Mouse (Mus musculus) yolk sac, embryonic 10.5 days (tissue): ENCODE measurements around the gene Akap2.

Source experiments
- DNase-seq: peaks from one replicate; pipeline ENCODE4 v3.0.0-alpha.2; 2017; ENCODE audit warnings: low spot score

The Akap2 gene

DNA sequence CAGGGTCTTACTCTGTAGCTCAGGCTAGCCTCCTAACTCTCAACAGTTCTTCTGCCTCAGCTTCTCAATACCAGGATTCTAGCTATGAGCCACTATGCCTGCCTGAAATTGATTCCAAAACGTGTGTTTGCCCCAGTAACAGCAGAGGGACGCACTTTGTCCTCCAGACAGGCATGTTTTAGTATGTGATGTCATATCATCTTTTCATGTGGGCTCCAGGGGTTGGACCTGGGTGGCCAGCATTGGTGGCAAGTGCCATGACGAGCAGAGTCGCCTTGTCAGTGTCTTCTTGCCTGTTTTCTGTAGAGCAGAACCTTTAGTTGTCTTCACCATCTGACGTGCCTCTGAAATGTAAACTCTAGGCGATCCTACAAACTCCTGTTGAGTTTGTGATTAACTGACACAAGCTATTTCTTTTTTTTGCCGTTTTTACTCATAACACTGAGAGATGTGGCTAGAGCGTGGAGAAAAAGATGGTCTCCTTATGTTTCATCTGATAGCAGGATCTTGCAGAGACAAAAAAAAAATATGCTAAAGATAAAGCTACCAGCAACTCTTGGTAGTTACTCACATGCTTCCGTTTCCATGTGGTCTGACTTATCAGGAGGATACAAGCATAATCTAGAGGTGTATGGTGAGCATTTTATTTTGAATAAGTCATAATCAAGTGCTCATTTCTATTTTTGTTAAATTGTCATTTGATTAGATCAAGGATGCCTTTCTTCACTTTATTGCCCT lies 80.3 kb downstream of the Akap2 start:
- no peak for DNase-seq

DNA sequence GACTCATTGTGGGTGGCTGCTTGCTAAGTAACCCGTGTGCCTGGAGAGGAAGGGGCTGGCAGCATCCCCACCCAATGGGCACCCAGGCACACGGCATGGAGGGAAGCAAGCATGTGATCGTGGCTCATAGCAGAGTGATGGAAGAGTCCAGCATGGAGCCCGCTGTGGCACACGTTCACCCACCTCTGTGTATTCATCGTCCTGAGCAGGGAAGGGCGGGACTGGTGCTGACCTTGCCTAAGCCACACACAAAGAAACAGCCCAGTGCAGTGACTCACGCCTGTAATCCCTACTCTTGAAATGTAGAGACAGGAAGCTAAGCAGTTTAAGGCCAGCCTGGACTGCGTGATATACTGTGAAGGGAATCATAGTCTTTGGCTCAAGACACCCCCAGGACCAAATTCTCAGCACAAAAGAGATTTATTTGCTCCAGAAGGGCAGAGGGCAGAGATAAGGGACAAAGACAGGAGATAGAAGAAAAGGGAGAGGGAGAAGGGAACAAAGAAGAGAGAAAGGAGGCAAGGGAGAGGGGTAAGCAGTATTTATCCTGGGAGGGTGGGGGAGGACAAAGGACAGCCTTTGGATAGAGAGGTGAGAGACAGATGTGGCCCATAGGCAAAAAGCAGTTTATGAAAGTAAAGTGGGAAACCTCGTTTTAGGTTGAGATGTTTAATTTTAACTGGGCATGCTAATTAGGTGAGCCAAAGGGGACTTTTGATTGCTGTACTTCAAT lies 81.0 kb downstream of the Akap2 start:
- peak; percentile 71 for DNase-seq

DNA sequence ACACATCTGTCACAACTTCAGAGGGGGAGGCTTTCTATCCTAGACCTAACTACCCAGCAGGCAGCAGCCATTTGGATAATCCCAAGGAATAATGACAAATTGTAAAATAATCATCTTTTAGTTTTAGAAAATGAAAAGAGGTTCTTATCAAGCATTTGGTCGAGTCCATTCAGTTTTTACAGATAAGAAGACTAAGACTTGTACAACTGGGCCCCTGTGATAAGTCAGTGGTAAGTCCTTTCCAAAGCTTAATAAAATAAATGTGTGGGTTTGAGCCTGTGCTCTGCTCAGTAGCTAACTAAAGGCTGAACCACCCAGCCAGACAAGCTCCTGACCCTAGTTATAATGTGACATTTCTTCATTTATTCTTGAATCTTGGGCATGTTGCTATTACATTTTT lies 81.8 kb downstream of the Akap2 start:
- DNase-seq: no peak

DNA sequence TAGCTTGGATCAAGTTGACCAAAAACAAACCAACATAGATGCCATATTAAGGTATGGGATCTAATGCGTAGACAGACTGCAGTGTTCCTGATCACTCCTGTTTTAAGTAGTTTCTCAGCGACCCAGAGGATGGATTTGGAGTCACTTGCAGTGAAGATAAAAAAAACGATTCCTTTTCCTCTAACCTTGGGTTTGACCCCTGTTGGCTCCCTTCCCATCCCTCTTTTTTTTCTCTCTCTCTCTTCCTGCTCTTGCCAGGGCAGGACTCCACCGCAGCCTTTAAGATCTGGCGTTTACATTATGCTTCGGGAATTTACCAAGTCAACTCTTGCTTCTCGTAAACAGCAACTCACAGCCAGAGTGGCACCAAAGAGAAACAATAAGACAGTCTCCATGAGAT lies 83.8 kb downstream of the Akap2 start:
- no peak for DNase-seq

DNA sequence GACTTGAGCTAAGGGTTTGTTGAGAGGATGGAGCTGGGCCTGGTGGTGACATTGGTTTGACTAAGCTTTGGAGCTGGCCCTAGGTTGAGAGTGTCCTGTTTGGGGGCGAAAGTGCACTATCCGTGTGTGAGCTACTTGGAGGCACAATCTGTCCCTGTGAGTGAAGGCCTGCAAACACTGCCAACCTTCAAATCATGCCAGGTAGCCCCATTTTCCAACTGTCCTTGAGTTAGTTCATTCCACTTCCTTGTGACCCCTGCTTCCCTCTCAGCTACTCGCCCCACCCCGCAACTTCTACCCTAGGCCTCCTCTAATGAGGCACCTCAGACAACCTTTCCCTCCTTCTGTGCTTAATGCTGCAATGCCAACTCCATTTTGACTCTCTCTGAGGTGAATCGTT lies 84.5 kb downstream of the Akap2 start:
- DNase-seq: no peak

DNA sequence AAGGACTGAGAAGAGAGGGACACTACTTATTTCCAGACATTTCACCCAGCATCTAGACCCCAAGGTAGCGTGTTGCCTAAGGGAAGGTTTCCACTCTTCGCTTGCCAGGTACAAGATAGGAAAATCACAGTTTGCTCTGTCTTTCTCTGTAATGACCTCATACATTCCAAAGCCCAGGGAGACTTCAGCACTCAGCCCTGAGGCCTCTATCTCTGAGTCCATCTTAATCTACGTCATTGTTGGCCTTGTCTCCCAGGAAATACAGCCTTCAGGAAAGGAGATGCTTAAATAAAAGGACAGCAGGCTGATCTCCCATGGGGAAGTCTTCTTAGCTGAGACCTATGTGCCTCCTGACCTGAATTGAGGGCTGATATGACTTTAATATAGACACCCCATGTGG lies 85.0 kb downstream of the Akap2 start:
- DNase-seq: no peak

DNA sequence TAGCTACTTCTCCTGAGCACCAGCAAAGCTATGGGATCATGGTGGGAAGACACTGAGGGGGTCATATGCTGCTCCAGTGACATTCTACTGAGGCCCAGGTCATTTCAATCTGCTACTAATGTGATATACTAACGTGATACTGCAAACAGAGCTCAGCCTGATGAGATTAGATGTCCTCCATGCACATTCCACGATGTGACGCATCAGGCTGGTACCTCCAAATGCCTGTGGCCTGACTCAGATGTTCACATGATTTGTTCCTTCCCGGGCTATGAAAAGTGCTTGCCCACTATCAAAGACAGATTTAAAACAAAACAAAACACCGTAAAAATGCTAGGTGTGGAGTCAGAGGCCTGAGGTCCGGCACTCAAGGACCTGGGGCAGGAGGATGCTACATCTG lies 87.4 kb downstream of the Akap2 start:
- no peak for DNase-seq

DNA sequence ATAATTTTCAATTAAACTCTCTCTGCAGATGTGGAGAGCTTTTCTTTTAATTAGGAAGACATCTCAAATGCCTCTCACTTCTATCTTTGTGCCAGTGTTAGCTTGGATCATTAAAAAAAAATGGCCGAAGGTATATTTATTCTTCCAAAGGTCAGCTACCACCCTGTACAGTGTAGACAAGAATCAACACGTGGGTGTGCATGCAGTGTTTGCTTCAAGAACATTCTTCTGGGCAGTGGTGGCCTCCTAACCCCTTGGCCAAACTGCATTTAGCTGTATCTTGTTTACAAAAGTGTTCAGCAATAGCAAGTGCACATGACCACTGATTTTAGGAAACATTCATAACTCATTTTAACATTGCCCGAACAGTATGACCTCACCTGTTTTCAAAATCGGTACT lies 92.0 kb downstream of the Akap2 start:
- no peak for DNase-seq

DNA sequence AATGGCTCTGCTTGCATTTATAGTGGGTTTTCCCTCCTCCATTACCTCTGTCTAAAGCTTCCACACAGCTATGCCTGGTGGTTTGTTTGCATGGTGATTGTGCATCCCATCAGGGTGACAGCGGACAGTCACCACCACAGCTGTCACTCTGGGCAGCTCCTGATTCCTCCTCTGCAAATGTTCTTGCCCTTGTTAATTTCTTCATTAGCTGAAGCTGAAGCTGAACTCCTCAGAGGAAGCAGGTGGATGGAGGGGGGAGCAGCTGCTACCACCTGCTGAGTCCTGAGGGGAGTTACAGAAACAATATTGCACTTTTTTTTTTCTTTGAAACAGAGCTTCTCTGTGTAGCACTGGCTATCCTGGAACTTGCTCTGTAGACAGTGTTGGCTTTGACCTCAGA lies 94.6 kb downstream of the Akap2 start:
- DNase-seq: no peak

DNA sequence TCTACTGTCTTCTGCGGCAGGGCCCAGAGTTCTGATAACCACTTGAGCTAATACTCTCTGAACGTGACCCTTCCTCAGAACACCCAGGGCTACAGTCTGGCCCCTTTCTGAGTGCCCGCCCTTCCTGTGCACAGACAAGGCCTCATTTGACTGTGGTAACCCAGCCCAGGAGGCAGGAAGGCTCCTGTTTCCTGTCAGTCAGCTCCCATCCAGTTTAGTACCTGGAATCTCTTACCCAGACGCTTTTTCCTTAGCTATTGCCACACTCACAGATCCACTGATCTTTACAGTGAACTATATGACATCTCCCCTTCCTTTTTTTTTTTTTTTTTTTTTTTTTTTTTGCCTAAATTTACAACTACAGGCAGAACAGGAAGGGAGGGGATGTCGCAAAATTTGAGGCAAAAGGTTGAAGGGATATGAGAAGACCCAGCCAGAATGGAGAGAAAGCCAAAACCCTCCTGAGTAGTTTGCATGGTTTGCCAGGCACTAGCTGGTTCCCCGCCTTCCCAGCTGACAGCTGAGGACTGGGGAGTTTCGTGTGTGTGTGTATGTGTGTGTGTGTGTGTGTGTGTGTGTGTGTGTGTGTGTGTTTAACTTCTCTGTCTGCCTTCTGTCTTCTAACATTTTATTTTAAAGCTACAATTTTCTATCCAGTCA lies 95.6 kb downstream of the Akap2 start:
- no peak for DNase-seq

DNA sequence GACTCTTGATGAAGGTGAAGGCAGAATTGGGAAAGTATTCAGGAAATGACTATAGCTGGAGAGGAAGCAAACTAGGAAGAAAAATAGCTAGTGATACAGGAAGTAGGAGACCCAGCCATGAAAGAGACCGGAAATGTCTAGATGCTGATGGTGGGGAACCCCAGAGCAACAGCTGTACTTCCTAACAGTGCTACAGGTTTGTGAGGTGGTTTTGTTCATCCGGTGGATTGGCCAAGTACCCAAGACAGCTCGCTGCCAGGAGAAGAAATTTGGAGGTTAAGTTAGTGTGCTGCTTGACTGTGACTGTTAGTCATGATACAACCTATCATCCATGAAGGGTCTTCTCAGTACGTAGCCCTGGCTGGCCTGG lies 96.1 kb downstream of the Akap2 start:
- no peak for DNase-seq

DNA sequence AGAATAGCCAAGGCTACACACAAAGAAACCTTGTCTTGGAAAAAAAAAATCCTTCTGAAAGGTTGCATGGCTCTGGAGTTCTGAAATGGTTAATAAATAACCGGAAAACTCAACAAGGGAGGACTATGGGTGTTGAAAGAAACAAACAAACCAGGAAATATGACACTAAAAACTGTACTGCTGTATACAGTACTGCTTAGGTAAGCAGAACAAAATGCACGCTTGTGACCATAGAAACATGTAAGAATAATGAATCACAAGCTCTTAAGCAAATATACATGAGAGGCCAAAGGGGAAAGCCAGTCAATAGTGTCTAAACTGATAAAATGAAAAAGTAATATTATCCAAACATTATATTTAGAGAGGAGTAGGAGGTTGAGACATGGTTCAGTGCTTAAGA lies 97.9 kb downstream of the Akap2 start:
- no peak for DNase-seq

DNA sequence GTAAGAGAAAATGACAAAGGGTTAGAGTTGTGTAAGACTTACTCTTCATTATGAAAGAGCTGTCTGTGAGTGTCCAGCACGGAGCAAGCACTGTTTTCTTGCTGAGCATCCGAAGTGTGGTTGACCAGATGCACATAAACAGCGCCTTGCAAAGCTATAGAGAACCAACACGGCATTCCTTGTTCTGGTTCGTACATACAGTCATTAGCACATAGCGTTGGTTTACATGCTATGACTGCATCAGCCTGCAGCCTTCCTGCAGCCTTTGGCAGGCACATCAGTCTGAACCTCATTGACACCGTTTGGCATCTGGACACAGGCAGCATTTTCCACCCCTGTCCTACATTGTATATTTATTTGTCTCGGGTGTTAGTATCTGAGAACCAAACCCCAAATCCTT lies 98.7 kb downstream of the Akap2 start:
- DNase-seq: no peak

DNA sequence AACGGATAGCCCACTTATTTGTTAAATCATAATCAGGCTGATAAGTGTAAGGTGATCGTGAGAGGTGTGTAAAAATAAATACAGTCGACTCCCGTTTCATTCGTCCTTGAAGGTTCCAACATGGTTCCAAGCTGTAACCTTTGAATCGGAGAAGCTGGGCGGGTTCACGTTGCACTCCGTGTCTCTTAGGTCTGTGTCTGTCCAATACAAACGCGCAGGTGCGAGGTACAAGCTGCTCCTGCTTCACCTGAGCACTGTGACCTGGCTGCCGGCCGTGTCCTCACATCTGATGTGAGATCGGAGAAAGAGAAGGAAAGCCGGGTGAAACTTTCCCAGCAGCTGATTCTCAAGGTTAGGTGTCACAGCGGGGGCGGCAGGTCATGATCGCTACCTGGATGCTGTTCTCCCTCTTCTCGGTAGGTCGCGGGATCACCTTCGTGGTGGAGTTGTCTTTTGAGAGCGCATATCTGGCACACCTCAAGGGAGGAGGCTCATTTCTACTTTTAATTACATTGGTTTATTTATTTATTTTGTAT lies 103.5 kb downstream of the Akap2 start:
- DNase-seq: no peak

DNA sequence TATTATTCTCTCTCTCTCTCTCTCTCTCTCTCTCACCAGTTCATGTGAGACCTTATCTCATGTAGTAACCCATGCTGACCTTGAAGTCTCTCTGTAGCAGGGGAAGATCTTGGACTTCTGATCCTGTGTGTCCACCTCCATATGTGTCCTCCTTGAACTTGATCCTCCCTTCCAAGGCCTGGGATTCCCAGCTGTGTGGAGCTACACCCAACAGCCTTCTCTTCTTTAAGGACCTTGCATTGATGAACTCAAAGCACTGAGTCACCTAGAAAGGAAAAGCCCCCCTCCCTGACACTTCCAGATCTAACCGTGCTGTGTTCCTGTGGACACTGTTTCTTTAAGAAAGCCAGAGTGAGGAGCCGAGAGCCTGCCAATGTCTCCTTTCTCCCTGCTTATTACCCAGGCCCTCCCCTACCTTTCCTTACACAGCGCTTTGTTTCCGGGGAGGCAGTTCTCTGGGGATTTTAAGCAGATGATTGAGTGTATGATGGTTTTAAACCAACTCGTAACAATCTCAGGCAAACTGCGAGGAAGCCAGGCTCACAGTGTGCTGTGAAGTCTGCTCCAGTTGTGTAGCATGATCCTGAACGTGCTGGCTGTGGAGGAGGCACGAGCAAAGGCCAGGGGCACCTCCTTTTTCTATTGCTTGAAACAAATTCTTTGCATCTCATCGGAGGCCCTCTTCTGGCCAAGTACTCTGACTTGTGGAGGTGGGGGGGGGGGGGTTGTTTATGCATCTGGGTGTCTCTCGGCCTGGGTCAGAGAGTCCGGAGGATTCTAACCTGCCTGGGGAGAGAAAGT lies 104.3 kb downstream of the Akap2 start:
- no peak for DNase-seq

DNA sequence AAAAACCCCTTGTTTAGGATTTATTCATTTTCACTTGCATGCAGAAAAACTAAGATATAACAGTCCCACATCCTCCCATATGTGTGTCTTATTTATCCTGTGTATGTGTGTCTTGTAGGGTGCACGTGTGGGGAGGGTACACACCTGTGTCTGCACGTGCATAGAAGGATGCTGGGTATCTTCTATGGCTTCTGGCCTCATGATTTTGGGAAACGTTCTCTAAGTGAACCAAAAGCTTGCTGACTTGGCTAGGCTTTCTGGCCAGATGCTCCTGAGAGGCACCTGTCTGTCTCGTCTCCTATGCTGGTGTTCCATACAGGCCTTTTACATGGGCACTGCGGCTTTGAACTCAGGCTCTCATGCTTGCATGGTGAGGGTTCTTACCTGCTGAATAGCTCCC lies 105.2 kb downstream of the Akap2 start:
- DNase-seq: no peak

DNA sequence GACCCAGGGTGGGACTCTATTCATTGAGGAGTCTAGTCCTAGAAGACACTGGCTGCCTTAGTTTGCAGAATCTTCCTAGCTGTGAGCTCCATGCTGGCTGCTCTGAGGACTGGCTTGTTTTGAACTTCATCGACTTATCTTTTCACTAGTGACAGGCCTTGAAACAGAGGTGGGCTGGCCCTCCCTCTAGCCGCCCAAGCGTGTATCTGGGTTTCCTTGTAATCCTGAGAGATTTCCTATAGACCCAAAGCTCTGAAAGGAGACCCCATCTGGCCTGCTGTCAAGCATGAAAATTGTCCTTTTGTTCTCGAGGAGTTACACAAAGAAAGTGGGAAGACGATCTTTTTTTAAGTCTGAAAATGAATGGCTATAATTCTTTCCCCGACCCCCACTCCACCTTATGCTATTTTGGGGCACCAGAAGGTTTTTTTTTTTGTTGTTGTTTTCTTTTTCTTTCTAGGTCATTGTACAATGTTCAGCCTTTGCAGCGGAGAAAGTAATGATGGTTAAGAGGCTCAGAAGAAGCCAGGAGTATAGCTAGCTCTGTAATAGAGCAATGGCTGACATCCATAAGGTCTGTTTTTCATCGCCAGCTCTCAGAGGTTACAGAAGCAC lies 107.3 kb downstream of the Akap2 start:
- DNase-seq: no peak

DNA sequence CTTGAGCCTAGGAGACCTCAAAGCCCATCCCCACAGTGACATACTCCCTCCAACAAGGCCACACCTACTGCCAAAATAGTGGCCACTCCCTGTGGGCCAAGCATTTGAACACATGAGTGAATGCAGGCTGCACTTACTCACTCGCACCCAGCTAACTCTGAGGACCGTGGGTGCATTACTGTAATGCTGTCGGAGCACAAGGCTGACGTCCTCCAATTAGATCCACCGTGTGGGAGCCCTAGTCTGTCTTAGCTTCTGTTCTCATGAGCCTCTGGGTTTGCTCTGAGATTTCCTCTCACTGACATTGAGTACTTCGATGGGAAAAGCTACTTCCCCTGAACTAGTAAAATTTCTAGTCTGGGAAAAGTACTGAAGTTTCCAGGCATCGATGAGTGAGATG lies 108.8 kb downstream of the Akap2 start:
- DNase-seq: no peak

DNA sequence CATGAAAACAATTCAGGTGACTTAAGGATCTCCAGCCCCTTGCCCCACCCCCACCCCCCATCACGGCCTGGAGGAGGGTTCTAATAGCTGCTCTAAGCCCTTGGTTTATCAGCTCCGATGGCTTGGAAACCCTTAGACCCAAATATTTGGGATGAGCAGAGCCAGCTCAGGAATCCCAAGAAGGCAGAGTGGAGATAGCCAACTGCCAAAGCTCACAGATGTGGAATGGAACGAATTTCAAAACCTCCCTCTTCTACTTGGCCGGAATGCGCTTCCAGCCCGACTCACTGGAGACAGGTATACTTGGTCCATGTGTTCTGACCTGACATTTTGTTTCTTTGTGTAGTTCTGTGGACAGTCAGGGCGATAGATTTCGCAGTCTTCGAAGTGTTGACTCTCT lies 111.7 kb downstream of the Akap2 start:
- DNase-seq: peak; percentile 53

DNA sequence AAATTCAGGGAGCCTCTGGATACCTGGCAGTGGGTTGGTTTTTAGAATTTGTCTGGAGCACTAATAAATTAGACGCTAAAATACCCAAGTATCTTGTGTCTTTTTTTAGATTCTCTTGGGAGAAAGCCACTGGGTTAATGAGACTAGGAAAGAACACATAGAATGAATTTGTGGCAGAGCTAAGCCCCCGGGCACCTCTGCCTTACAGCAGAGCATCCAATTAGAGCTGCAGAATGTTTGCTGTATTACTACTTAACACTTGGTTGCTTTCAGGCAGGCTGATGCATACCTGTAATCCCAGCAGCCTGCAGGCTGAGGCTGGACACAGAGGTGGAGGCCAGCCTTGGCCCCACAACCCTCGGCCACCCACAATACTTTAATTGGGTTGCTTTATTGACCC lies 112.3 kb downstream of the Akap2 start:
- no peak for DNase-seq

DNA sequence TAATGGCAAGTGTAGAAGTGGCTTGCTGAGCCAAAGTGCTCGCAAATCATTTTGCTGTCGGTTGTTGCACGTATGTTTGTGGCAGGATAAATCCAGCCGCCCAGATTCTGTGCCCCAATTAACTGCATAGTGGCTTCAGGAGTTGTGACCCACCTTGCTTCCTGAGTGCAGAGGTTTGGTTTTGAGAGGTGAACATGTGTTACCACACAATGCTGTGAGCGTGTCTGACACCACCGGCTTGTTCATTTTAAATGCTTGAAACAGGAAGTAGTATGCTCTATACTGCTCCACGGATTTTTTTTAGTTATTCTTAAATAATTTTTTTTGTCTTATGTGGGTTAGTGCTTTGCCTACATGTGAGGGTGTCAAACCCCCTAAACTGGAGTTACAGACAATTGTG lies 114.9 kb downstream of the Akap2 start:
- no peak for DNase-seq

DNA sequence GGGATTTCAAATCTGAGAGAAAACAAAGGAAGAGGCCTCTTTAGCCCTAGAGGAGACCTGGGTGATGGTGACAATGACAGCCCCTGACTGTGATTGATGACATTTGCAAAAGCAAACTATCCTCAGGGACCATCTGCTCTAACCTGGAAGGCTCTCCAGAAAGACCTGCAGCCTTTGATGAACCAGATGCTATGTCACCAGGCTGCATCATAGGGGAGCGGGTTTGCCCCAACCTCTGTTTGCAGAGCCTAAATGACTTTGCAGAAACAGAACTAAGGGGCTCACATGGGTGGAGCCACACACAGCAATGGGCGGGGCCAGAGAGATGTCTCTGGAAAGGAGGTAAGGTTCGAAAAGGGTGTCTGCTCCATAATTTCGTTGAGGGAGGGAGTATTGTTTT lies 115.6 kb downstream of the Akap2 start:
- DNase-seq: no peak
